Mouse (Mus musculus): Measurements from ENCODE around the gene Ptpn12.

Gene Ptpn12

DNA sequence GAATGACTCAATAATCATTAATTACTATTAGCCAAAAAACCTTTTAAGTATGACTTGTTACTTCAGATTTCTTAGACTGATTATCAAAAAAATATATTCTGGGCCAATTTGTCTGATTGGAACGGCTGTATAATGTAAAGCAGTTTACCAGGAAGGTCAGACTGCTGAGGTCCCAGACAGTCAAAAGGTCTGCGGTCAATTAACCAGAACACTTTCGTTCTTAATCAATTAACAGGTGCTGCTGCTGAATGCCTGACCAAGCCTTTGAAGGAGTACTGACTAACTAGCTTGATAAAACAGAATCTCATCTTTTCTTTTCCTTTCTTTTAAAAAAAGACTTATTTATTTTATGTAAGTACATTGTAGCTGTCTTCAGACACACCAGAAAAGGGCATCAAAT is 23.1 kb downstream of the Ptpn12 start:
- in situ Hi-C loops (cut with MboI, MseI): no loop called here

DNA sequence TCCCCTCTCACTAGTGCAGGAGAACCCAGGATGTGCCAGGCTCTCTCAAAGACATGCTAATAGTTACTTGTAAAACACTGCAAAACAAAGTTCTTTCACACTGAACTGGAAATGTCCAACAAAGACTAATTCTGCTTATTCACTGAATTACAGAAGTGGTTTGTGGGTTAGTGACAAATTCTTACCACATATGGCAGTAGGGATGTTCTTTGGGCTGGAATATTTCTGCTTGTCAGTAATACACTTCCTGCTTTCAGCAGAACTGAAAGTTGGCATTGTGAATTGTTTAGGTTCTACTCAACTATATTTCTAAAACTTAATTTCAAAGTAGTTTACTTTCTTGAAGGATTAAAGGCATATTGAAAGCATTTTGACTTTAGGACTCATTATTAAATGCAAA is 25.5 kb downstream of the Ptpn12 start:
- in situ Hi-C loops (cut with MboI, MseI): no loop called here

DNA sequence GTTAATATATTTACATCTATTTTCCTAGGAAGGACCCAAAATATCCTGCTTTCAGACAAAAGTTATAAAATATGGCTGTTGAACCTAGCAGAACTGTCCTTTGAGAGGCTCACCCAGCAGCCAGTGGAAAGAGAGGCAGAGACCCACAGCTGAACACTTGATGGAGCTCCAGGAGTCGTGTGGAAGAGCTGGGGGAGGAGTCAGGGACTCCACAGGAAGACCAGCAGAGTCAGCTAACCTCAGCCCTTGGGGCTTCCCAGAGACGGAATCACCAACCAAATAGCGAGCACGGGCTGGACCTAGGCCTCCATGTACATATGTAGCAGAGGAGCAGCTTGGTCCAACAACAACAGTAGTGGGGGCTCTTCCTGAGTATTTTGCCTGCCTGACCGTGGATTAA is 38.6 kb downstream of the Ptpn12 start:
- in situ Hi-C loops (cut with MboI, MseI): no loop called here

DNA sequence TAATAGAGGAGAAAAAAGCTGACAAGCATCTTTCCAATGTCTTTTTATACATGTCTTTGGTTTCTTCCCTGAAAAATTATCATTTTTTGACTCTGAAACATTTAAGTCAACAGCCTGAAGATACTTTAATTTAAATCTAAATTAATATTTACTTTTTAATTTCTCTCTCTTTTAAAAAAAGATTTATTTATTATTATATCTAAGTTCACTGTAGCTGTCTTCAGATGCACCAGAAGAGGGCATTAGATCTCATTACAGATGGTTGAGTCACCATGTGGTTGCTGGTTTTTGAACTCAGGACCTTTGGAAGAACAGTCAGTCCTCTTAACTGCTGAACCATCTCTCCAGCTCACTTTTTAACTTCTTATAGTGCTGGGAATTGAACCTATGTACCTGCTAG is 44.8 kb downstream of the Ptpn12 start:
- in situ Hi-C loops (cut with MboI, MseI): no loop called here

DNA sequence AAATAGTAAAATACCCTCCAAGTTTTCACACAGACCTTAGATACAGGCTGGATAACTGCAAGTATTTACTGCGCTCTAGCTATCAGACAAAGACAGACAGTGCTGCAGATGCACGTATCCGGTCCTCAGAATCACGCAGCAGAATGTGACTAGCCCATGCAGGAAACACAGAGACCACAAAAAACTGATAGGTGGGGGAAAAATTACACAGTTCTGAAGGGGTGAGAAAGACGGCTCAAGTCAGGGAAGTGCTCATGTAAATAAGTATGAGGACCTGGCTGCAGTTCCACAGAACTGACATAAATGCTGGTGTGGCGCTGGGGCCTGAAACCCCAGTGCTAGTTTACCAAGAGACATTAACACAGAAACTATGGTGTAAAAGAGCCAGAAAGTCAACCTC is 53.0 kb downstream of the Ptpn12 start:
- in situ Hi-C loops (cut with MboI, MseI): no loop called here

DNA sequence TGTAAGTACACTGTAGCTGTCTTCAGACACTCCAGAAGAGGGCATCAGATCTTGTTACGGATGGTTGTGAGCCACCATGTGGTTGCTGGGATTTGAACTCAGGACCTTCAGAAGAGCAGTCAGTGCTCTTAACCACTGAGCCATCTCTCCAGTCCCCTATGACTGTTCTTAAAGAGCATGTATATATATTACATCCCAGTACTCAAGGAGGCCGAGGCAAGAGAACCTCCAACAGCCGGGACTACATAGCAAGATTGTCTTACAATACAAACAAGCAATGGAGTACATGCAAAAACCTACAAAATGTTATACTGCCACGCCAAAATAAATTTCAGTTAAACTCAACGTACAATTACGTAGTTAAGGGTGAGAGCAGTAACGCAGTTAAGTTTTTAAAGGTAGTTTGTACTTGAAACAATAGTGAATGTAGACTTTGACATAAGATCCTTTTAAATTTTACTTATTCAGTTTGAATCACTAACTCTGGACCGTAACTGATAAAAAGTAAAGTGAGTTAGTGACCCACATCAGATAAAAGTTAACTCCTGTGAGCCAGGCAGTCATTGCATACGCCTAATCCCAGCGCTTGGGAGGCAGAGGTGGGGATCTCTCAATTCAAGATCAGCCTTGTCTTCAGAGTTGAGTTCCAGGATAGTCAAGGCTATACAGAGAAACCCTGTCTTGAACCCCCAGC is 53.9 kb downstream of the Ptpn12 start:
- in situ Hi-C loops (cut with MboI, MseI): no loop called here

DNA sequence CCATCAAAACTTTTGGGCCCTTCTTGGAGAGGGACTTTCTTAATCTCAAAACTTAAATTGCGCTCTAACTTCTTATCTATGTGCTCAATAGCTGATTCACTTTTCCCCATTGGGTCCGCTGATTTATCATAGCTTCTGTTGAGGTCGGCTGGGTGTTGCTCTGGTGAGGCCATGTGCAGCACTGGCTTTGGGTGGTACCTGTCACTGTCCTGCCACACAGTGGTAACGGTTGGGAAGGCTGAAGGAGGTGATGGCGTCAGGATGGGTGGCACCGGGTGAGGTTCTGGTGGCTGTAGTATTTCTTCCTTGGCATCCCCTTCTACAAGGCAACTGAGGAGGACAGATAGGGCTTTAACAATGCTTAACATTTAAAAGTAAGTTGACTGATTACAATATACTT is 57.3 kb downstream of the Ptpn12 start:
- in situ Hi-C loops (cut with MboI, MseI): no loop called here

DNA sequence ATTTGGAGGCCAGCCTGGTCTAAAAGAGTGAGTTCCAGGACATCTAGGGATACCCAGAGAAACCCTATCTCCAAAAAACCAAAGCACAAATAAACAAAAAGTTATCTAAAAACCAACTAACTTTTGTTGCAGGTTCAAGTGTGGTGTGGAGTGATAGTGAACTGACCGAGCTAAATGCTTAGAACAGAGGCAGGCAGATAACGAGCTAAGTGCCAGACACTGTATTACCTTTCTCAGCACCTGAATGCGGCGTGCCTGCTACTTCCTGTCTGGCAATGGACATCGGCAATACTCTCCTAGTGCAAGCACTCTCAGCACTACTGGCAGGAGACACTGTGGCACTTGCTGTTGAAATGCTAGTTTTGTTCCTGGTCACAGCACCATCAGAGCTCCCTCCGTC is 58.2 kb downstream of the Ptpn12 start:
- in situ Hi-C loops (cut with MboI, MseI): no loop called here

DNA sequence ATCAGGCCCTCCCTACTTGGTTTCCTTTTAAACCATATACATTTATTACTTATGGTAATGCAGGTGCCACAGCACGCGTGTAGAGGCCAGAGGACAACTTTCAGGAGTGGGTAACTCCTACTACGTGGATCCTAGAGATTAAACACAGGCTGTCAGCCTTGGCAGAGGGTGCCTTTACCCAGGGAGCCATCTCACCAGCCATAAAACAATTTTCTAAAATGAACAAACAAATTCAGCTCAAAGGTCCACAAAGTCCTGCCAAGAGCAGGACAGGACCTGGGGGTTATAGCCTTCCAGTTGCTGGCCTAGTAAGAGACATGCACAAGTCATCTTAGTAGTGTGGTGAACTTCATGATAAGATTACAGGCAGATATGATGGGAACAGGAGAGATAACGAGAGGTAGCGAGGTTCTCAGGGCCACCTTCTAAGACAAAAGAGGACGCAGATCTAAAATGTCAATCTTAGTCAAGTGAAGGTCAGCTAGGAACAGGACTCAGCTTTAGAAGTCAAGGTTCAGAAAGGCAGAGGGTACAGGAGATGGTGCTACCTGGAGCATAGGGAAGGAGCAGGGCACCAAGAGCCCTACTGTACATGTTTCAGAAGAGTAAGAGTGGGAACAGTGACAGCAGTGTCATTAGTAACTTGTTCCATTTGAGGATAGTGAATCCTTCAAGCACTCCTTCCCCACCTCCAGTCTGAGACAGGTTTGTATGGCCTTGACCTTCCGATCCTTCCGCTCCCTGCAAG is 65.5 kb downstream of the Ptpn12 start:
- in situ Hi-C loops (cut with MboI, MseI): no loop called here

DNA sequence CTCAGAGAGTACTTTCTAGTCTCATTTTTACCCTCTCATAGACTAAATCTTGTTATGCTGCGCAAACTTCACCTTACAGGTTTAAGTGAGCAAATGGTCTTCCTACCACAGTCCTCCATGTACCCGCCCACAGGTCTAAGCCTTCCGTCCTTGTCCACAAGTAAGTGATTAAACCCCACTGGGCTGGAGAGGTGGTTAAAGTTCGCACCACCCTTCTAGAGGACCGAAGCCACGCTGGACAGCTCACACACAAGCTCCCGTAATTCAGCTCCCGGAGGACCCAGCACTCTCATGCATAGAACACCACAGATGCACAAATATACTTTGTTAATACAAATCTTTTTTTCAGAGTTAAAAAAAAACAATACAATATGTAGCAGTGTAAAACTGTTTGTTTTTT is 69.4 kb downstream of the Ptpn12 start:
- in situ Hi-C loops (cut with MboI, MseI): no loop called here

DNA sequence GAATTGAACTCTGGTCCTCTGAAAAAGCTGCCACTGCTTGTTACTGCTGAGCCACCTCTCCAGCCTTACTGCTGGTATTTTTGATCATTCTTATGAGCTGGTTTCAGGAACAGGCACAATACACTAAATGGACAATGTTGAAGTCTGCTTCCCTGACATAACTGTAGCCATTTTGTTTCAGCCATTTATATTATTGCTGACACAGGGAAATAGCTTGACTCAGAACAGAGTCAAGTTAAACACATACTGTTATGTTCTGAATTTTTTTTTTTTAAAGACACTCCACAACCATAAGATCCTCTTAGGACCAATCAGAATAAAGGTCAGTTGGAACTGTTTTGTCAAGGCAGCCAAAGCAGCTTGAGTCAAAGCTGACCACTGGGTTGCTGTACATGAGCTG is 72.2 kb downstream of the Ptpn12 start:
- in situ Hi-C loops (cut with MboI, MseI): no loop called here

DNA sequence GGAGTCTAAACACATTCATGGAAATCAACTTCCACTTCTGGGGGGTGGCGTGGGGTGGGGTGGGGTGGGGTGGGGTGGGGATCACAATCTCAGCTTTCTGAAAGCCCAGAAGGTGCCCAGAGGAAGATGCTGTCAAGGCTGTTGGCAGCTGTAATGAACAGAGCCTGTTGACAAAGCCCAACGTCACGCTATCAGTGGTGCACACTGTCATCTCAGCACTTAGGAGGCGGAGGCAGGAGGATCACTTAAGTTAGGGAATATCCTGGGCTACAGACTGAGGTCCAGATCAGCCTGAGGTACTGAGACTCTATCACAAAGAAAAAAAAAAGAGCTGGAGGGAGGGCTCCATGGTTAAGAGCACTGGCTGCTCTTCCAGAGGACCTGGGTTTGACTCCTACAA is 81.0 kb downstream of the Ptpn12 start:
- in situ Hi-C loops (cut with MboI, MseI): no loop called here

DNA sequence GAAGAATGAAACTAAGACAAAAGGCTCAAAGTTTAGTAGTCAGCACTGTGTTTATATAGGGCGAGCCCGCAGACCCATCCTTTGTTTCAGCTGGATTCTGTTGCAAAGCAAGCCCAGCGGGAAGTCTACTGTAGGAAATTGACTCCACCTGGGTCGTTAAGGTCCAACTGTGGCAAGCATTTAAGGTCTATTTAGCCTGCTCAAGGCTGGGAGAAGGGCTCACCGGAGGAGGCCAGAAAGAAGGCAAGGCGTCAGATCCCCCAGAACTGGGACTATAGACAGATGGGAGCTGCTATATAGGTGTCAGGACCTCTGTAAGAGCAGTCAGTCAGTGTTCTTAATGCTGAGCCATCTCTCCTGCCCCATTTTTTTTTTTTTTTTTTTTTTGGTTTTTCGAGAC is 81.7 kb downstream of the Ptpn12 start:
- in situ Hi-C loops (cut with MboI, MseI): no loop called here

DNA sequence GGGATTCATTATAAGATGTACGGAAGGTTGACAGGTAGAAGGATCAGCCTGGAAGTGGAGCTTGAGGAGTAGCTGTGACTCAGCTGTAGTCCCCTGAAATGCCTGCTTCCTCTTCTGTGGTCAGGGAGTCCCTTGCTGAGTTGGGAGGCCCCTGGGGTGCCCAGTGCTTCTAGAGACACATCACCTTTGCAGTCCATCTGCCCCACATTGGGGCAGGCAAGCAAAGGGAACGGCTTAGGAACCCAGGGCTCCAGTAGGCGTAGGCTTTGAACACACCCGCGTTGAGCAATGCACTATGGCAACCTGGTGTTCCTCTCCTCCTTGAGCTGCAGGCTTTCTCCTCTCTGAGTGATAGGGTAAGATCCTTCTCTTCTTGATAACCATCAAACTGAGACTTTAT is 82.6 kb downstream of the Ptpn12 start:
- in situ Hi-C loops (cut with MboI, MseI): no loop called here

DNA sequence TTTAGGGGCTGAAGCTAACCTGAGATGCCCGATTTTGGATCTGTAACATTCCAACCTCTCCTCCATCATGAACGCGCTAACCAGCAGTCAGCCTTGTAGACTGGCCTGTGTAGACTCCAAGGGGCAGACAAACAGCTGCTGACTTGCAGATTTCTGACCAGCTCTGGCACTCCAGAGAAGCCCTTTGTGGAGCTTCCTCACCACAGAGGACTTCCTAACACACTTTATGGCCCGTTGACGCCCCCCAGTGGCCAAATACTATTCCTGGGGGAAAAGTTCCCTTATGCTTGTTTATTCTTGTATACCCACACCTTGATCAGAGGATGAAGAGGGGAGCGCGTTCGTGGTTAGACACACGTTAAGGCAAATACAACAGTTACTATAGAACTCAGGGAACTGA is 86.7 kb downstream of the Ptpn12 start:
- in situ Hi-C loops (cut with MboI, MseI): no loop called here

DNA sequence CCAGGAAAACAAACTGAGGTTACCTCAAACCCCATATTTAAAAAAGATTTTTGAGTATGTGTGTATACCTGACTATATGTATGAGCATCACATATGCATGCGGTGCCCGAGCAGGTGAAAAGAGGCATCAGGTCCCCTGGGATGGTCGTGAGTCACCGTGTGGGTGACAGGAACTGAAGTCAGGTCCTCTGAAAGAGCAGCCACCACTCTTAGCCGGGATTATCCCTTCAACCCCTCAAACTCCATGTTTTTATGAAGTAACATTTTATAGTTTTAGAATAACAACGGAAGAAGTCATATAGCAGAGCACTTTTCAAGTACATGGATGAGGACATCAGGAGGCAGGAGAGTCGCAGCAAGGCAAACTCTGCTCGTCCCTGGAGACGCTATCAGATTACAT is 87.2 kb downstream of the Ptpn12 start:
- in situ Hi-C loops (cut with MboI, MseI): no loop called here

DNA sequence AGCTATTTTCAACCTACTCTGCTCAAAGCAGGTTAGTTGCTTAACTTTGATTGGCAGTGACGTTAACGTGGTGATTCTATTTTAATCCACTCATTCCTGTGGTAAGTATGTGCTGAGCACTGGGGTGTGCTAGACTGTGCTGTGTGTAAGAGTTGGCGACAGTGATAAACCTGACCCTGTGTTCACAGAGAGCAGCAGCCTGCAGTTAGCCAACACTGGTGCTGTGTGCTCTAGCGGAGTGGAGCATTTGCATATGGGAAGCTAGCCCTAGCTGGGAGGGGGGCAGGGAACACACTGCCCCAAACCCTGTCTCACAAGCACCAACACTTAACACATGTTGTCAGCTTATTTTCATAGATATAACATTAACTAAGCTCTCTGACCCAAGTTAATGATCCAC is 87.8 kb downstream of the Ptpn12 start:
- in situ Hi-C loops (cut with MboI, MseI): no loop called here

DNA sequence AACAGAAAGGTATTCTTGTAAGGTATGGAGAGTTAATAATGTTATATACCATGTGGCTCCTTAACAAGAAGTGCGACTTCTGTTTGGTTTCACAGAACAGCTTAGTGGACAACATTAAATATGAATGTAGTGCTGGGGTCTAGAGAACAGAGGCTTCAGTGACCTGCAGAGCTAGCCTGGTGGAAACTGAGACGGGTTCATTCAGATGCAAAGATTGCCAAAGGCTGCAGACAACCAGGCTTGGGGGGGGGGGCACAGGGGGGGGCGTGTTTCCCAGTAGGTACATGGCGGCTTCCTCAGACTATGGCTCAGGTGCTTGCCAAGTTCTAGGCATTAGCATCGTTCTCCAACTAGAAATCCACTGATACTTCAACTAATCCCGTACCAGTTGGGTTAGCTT is 91.3 kb downstream of the Ptpn12 start:
- in situ Hi-C loops (cut with MboI, MseI): no loop called here

DNA sequence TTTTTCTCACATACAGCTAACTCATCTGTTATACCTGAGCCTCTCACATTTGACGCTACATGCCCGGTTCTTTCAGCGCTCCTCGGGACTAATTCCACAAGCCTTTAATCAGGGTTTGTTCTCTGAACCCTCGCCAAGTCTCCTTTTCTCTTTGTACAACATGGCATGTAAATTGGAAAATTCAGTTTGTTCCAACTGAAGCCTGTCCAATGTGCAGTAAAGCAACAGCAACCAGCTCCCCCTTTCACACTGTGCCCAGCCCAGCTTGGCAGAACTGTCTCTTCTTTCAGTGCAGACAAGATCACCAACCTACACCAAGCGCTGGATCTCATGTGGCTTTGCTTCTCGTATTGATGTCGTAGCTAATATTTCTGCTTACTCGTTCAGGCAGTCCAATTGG is 92.4 kb downstream of the Ptpn12 start:
- in situ Hi-C loops (cut with MboI, MseI): no loop called here

DNA sequence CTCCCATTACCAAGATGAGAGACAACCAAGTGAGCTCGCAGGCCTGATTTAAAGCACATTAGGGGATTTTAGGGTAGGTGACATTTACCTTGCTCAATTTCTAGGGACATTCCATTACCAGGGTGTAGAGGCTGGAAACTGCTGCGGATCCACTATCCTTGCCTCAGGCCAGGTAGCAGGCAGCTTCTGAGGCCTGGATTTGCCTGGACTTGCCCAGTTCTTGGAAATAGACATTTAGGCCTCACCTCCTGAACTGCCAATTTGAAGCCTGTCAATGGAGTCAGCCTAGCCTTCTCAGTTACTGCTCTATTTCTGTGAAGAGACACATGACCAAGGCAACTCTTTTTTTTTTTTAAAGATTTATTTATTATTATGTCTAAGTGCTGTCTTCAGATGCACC is 94.8 kb downstream of the Ptpn12 start:
- in situ Hi-C loops (cut with MboI, MseI): no loop called here

DNA sequence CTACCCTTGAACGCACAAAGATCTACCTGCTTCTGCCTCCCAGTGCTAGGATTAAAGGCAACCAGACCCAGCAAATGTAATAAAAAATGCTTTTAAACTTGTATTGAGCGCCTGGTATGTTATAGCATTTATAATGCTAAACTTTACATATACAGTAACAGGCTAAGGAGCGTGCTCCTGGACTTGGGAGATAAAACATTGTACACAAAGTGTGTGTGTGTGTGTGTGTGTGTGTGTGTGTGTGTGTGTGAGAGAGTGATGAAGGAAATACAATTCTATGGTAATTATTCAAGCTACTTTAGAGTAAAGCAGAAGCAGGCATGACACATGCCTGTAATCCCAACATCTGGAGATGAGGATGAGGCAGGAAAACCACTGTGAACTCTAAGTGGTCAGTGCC is 99.4 kb downstream of the Ptpn12 start, which contains the start of gene Rsbn1l:
TSS of gene Rsbn1l (minus strand) at position 101 of the 400 bp plus-strand sequence.
- in situ Hi-C loops (cut with MboI, MseI): no loop called here

DNA sequence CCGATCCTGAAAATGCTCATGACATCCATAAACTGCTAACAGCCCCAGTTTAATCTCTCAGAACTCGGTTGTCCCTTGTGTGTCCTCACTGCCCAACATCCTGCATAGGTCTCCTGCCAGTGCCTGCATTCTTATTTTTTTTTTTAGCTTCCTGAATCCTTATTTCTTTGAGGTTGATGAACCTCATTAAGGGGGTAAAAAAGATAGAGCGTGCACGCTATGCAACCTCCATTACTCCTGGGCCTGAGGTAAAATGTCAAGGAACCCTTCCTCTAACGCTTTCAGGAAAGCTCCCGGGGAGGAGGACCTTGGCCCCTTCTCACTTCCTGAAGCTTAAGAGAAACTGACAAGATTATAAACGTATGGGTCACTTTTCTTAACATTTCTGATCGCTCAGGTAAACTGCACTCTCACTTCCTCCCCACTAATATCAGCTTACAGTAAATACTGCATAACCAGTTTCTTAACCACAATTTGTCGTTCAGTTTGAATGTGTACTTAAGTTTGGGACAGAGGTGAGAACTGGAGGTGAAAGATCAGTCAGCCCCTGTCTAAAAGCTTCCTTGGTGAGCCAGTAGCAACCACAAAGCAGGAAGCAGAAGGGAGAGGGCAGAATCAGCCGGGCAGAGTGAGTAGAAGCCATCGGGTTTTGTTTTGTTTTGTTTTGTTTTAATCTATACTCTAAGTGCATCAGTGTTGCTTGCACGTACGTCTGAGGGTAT is 100.4 kb downstream of the Ptpn12 start:
- in situ Hi-C loops (cut with MboI, MseI): no loop called here

Data from T-helper 2 cell (primary cell).